Mouse (Mus musculus) urinary bladder, adult 18-20 months (tissue): Measurements from ENCODE around the gene Tmbim6.
"Not testable (repeated sequence)": the region's sequence is repeated elsewhere in the genome, so short reads cannot be mapped to it uniquely, and the experiment has no call there.

ENCODE experiments used
- DNase-seq, 2 experiments: peaks; one replicate each; pipeline ENCODE4 v3.0.0; 2022; ENCODE audit warnings: low spot score in 2 of 2, mixed read lengths in 2 of 2

Gene Tmbim6

DNA sequence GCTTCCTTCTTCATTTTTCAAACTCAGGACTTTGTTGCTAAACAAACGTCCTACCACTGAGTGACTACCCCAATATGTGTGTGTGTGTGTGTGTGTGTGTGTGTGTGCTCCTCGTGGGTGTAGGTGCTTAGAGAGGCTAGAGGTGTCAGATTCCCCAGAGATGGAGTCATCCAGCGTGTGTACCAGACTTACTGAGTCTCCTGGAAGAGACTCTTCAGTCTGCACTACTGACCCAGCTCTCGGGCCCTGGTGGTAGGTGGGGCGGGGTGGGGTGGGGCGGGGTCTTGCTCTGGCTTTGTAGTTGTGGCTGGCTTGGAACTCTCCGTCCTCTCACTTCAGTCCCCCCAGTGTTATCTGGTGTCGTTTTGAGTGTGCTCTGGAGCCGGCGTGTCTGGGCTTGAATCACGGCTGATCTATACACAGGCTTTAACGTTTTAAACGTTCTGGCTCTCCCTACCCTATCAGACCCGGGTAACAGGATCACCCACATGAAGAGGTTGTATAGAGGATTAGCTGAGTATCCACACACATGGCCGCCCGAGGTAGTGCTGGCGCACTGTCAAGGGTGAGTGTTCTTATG lies 25.1 kb downstream of the Tmbim6 start:
- no peak for DNase-seq

DNA sequence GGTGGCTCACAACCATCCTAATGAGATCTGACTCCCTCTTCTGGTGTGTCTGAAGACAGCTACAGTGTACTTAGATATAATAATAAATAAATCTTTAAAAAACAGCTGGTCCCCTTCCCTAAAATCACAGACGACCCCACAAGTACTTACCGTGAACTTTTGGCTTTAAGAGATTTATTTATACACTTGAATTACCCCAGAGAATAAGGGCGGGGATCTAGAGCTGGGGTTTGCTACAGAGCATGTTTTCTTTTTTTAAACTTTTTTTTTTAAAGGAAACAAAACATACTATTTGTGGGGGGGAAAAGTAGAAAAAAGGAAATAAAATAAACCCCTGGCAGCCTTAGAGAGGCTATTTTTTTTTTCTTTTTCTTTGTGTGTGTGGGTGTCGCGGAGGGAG lies 27.4 kb downstream of the Tmbim6 start:
- DNase-seq: no peak

DNA sequence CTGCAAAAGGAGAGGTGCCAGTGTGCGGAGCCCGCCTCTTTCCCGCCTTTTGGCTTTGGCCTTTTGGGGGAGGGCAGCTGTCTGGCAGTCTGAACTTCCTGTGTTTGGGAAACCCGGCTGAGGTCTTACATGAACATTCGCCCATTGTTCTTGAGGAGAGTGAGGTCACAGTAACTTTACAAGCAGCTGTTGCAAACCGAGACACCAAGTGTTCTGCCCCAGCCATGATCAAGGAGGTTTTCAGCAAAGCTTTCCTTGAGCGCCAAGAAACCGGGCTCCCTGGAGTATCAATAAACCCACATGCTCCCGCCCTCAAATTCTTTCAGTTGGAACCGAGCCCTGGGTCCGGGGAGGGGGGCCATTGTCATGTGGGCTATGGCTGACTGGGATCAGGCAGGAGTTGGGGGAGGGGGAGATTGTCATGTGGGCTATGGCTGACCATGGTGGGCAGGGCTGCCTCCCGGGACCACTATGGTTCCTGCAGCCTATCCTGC lies 27.9 kb downstream of the Tmbim6 start:
- DNase-seq: peak in 1 of 2 experiments; percentile 45

DNA sequence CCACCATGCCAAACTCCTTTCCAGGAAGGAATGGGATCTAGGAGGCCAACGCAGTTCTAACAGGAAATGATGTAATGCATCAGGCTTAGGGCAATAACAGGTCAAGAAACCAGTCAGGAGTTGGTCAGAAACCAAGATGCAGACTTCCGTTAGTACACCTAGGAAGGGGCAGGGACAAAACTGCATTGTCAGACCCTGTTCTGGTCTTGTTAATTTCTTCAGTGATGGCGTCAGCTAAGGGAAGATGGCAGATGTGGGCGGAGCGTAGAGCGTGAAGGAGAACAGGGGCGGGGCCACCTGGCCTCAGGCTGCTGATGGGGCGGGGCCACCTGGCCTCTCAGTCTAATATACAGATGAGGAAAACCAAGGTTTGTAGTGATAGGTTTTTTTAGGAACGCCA lies 28.5 kb downstream of the Tmbim6 start:
- DNase-seq: no peak

DNA sequence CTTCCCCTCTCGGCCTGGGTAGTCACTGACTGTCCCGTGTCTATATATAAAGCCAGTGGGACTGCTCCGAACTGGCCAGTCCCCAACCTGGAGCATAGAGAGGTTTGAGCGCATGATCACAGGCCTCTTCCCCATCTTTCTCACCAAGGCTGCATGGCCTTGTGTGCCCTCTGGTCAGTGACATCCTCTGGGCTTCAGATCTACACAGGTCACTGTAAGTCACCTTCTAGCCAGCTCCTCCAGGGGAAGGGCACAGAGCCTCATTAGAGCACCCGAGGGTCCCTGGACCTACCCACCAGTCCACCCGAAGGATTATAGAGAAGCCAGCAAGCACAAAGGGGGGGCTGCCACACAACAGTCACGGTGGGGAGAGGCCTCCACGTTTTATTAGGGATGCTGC lies 29.0 kb downstream of the Tmbim6 start:
- DNase-seq: no peak

DNA sequence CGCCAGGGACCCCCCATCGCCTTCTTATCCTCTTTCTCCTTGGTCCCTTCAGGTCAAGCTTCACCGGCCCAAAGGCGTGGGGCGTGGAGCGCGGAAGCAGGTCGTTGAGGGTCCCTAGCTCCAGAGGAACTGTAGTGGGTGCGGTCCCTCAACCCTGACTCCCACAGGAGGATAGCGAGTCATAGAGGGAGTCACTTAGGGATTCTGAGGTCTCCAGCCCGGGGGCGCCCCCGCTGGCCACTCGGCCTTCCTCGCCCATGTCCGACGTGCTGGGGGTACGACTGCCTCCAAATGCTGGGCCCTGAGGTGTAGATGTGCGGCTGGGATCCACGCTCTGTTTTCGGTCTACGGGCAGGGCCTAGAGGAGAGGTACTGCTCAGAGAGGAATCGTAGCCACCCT lies 29.9 kb downstream of the Tmbim6 start:
- no peak for DNase-seq

DNA sequence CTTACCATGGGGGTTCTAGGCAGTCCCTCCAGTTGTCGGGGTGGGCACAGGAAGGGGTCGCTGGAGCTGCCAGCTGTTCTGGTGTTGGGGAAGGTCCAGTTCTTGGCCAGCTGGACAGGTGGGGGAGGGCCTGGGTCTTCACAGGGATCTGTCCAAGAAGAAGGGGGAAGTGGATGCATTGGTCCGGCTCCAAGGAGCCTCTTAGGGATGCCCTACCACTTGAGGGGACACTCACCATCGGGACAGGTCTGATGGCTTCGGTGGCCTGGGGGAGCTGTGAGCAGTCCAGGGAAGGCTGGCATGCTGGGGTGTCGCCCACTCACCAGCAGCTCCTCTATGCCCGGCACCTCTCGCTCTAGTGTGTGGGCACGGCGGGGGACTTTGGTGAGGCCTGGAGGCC lies 30.4 kb downstream of the Tmbim6 start:
- no peak for DNase-seq

DNA sequence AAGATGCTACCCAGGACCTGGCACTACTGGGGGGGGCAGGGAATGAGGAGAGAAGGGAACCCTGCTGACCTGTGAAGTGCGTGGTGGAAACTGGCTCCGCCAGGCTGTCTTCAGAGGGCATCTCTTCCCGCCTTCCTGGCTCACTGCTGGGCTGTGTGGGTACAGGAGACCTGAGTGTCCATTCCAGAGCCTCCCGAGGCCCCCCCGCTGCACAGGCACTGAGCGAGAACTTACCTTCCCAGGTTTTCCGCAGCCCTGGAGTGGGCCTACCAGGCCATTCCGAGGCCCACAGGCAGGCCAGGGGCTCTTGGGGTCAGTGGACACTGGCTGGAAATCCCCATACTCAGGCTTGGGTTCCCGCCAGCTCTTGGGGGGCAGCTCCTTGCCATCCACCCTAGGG lies 31.2 kb downstream of the Tmbim6 start:
- no peak for DNase-seq

DNA sequence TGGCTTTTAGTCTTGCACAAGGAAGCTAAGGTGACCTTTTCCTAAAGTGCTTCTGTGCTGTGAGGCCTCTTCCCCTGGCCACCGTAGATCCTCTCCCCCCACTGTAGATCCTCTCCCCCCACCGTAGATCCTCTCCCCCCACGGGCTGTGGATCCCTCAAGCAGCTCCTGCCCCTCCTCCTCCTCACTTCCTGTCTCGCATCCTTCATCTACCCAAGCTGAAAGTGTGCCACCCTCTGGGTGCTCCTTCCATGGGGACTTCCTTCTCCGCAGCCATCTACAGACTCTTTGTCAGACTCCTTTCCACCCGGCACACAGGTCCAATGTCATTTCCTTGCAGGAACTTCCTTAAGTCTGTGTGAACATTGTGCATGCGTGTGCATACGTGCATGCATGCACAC lies 37.7 kb downstream of the Tmbim6 start:
- DNase-seq: no peak

DNA sequence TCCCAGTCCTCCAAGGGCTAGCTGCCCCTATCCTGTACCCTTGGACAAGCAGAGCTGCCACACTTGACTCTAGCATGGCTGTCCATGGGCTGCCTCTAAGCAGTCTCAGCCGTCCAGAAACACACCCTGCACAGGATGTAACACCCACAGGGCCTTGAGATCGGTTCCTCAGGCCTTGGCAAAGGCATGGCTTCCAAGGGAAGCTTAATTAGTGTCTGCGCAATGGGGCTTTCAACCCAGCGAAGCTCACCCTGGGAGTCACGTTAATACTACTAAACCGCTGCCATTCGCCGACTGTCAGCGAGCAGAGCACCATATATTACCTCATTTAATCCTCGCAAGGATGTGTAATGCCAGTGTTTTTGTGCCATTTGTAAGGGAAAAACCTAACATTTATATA lies 38.4 kb downstream of the Tmbim6 start:
- DNase-seq: no peak

DNA sequence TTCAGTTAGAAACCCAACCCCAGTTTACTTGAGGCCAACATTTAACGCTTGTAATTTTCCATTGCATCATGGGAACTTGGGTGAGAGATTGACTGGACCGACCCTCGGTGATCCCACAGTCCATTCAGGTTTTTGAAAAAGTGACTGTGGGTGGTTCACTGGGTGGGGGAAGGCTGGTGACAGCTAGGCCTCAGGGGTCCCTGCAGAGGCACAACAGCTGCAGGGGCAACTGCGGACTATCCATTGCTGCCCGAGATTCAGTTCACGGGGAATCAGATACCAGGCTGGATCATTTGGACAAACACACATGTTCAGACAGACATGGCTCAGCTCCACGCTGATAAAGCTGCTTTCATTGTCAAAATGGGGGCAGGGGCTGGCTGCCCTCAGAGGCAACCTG lies 38.8 kb downstream of the Tmbim6 start:
- DNase-seq: no peak

DNA sequence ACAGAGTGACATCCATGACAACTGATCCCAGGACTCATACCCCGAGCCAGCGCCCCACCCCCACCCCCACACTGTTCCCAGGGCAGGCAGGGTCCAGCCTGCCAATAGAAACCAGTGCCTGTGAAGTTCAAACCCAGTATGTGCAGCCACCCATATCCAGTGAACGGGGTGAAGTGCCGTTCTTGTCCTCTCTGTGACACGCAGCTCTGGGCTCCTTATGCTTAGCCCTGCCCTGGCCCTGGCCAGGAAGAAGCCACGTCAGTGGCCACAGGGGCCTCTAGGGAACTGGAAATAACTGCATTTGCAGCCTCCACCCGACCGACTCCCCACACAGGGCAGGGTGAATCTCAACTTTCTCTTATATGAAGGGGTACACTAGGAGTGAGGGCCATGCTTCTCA lies 39.3 kb downstream of the Tmbim6 start:
- DNase-seq: no peak

DNA sequence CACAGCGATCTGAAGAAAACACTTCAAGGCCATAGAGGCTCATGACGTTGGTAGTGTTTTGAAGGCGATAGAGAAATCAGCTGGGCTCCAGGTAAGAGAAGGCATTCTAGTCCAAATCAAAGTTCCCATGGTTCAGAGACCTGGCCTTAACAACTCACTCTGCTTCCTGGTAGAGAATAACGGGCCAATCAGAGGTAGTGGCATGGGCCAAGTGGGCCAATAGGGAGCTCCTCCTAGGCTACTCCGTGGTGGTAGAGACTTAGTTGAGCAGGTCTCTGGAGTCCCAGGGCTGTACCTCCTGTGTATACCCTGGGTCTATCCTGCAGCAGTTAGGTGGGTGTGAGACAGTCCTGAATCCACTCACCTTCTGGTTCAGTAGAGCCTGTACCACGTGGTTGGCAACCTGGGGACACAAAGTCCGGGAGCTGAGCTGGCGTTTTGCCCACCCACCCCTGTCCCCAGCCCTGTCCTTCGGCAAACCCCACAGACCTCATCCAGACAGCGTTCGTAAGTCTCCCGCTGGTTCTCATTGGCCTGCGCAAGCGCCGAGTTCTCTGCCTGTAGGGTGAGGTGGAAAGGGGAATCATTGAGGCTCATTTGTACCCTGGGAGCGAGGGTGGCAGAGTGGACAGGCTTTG lies 40.5 kb downstream of the Tmbim6 start:
- DNase-seq: no peak

DNA sequence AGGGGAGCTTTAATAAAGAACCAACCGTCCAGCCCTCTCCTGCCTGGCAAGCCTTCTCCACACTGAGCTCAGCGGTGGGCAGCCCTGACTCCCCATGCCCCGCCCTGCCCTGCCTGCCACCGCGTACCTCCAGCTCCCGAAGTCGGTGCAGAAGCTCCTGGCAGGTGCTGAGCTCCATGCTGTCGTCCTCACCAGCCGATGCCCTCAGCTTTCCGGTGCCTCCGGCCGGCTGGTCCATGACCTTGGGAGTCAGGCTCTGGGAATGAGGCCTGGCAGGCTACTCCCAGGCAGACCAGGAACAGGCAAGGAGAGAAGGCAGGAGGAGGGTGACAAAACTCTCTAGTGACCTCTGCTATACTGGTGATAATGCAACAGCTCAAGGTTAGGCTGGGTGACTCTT lies 41.2 kb downstream of the Tmbim6 start:
- DNase-seq: no peak

DNA sequence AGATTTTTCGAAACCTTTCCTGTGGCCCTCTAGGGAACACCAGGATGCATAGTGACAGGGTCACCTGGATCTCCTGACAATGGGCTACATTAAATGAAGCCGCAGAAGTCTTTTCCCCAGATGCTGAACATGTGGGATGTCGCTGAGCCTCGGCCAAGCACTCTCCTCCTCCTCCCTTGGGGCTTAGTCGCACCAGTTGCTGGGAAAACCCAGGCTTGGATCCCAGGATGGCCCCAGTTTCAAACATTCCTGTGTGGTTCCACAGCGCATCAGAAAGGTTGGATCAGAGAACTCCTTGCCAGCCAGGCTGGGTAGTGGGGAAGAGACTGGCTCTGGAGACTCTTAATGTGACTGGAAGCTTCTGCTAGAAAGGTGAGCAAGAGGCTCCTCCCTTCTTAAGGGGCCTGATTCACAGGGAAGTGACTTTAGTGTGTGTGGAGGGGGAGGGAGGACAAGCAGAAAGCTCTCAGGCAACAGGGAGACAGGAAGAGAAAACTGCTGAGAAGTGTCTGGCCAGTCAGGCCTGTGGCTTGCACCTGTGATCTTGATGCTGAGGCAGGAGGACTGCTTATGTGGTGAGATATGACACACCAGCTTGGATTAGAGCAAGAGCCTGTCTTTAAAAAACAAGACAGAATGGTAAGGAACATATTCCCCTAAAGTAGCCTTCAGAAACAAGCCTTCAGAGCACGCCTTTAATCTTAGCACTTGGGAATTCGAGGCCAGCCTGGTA lies 46.5 kb downstream of the Tmbim6 start:
- DNase-seq: no peak

DNA sequence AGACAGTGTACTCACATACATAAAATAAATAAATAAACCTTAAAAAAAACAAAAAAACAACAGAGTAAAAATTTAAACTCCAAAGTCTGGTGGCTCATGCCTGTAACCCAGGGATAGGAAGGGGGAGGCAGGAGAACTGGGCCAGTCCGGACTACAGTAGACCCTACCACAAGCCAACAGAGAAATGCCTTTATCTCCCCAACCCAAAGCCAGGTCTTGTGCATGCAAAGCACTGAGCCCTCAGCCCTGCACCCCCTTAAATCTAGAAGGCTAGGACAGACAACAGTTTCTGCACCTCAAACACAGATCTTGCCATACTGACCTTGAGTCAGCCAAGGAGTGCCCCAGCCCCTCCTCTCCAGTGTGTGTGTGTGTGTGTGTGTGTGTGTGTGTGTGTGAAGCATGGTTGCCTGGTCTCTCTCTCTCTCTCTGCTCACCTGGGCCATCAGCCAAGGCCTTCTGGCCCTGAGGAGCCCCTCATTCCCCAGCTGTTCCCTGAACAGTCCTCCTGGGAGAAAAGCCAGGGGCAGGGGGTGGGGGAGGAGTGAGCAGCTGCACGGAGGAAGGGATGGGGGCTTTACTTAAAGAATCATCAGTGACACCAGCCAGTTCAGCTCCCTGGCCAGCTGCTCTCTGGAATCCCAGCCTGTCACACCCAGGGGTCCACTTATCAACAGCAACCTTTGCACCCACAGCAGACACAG lies 47.6 kb downstream of the Tmbim6 start:
- no peak for DNase-seq

DNA sequence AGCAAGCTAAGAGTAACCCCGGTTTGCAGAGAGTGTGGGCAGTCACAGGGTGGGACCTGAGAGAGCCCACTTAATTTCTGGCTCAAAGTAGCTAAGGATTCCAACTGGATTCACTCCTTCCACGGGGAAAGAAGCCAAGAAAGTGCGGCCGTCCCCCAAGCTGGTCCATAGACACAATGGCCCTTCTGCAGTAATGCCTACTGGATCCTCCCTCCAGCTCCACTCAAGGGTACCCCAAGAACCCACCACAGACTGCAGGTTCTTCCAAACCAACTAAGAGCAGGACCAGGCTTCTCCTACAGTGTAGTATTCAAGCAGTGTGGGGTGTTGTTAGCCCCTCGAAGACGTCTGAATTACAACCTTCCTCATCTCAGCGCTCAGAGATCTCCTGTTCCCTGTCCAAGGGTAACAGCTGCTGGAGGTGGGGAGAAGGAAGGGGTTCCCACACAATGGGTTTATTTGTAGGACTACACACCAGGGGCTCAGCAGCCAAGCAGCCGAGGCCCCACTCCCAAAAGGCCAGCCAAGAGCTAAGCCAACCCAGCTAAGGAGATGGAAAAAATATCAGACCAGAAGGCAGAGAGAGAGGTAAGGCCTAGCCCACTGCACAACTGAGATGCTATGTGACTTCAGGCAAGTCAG lies 48.3 kb downstream of the Tmbim6 start:
- DNase-seq: no peak

DNA sequence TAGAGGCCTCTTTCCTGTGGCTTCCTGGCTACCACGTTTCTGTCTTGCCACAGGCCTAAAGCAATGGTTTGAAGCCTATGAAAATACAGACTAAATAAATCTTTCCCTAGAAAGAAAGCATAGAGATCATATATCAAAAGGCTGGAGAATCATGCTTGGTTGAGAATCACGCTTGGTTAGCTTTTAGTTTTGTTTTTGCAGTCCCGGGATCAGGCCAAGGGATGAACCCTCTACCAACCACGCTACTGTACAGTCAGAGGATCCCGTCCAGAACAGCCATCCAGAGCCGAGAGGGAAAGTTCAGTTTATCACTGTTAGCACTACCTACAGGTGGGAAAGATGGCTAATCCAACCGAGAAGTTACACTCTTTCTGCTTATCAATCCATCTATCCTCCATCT lies 49.7 kb downstream of the Tmbim6 start:
- no peak for DNase-seq

DNA sequence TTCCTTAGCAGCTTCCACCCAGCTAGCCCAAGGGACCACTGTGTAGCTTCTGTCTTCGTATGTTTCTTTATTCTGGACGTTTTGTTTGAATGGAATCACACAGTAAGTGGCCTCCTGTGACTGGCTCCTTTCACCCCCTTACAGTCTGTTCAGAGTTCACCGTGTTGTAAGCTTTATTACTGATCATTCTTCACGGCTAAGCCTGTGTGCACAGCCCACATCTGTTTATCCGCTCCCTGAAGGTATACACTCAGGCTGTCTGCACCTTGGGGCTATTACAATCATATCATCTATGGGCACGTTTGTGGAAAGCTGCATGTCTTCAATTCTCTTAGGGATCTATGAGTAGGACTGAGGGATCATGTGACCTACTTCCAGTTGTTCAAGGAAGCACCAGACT lies 52.9 kb downstream of the Tmbim6 start:
- DNase-seq: no peak

DNA sequence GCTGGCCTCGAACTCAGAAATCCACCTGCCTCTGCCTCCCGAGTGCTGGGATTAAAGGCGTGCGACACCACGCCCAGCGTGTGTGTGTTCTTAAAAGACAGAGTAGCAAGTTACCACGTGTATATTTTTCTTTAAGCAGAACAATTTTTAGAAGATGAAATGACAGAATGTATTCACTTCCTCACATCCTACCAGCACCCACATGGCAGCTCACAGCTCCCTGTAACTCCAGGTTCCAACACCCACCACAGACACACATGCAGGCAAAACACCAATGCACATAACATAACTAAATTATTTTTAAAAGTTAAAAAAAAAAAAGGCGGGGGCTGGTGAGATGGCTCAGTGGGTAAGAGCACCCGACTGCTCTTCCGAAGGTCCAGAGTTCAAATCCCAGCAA lies 53.5 kb downstream of the Tmbim6 start:
- DNase-seq: not testable (repeated sequence)

DNA sequence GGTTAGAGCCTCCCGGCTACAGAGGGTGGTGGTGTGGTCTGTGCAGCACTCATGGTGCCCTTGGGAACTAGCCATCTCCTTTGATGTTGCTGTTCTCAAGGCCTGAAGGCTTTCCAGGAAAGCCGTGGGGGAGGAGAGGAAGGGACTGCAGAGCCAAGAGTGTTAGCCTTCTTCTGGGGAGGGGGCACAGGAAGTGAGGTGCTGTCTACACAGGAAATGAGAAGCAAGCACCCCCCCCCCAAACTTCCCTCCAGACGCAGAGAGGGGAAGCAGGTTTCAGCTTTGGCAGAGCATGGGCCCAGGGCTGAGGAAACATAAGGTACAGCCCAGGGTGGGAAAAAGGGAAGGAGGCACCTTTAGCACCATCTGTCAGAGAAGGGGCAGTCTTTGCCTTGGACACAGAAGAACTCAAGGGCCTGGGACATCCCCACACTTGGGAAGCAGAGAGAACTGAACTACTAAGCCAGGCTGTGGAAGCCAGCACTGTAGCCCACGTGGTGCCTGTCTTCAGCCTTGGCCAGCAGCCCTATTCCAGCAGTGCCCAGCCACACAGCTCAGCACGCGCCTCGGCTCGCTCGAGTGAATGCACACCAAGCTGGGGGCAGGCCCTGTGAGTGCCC lies 56.6 kb downstream of the Tmbim6 start:
- DNase-seq: no peak
